Comparison of ENCODE assay signal across 9 mouse cellular contexts in genomic region chr14:57372348-57373102, GRCm38 (mm10). TPM values are rescaled to one million over a fixed set of nuclear protein-coding genes. Genes with fewer than 3 reads are reported as not detected.
DNase-seq lines count a peak whose midpoint lies in the region; ATAC-seq and TF ChIP-seq lines count a peak whose summit lies in the region.
"Had no signal": no experiment of that assay in that cellular context is flagged by ENCODE, and none has a peak within 500 bp of the region (broad histone marks: within the 10 kb centered on the region; RNA-seq: fewer than 3 reads in every experiment).

No protein-coding gene starts in this region.

- H3K4me1 ChIP-seq in liver, embryonic 14.5 days (replicated peaks; ENCODE audit: control insufficient read depth in 2 of 2, insufficient read depth in 2 of 2, low read length in 1 of 2) = peaks cover 0 to 2% of the 10 kb centered on the region in 2 experiments; a peak in 1 of 4 replicates
- H3K4me1 ChIP-seq in neural tube, embryonic 15.5 days = no peaks in the 10 kb centered on the region
- H3K4me1 ChIP-seq: heart, embryonic 13.5 days had no signal

- no peaks in the 10 kb centered on the region for H3K27me3 ChIP-seq in liver, embryonic 14.5 days (ENCODE audit: control insufficient read depth, insufficient read depth, low read length)
- no peaks in the 10 kb centered on the region for H3K27me3 ChIP-seq in neural tube, embryonic 15.5 days (replicated peaks)
- H3K27me3 ChIP-seq: heart, embryonic 13.5 days had no signal

- TF ChIP-seq EP300 in liver, embryonic 14.5 days (IDR thresholded peaks at IDR 0.05; ENCODE audit: low read depth) = no peak

- H3K4me2 ChIP-seq in liver, embryonic 14.5 days (ENCODE audit: low read depth) = no peak overlapping the region
- H3K4me2 ChIP-seq in neural tube, embryonic 15.5 days = no peak overlapping the region
- H3K4me2 ChIP-seq: heart, embryonic 13.5 days had no signal

- WGBS in liver, embryonic 14.5 days (ENCODE audit: insufficient replicate concordance) = 37% methylated on average over 8 of the region's 8 CpGs
- WGBS in neural tube, embryonic 15.5 days = 50% methylated on average over 8 of the region's 8 CpGs

- DNase-seq in CD4-positive, CD25-positive, alpha-beta regulatory T cell, adult 2 months (ENCODE audit: low read depth, low spot score) = peak; percentile 89
- peak; percentile 52 to 86 for DNase-seq in adrenal gland, adult (ENCODE audit: inconsistent age in 2 of 2, low spot score in 1 of 2)
- DNase-seq in embryo, embryonic 10 days (ENCODE audit: low spot score) = peak; percentile 93
- peak; percentile 83 for DNase-seq in kidney, postnatal 14 days
- DNase-seq in liver, embryonic 14.5 days (ENCODE audit: low read depth in 3 of 3, low spot score in 3 of 3) = peak; percentile 47 to 58 (median 48)
- peak; percentile 82 for DNase-seq in thymus, postnatal 0 days (ENCODE audit: low spot score)

- H3K36me3 ChIP-seq in liver, embryonic 14.5 days (replicated peaks; ENCODE audit: control insufficient read depth, insufficient read depth, low read depth) = no peaks in the 10 kb centered on the region
- H3K36me3 ChIP-seq in neural tube, embryonic 15.5 days = no peaks in the 10 kb centered on the region
- H3K36me3 ChIP-seq: heart, embryonic 13.5 days had no signal

- H3K4me3 ChIP-seq in liver, embryonic 14.5 days (ENCODE audit: insufficient read depth in 1 of 2, low read depth in 2 of 2, low read length in 2 of 2) = no peak overlapping the region
- no peak overlapping the region for H3K4me3 ChIP-seq in neural tube, embryonic 15.5 days (replicated peaks)
- H3K4me3 ChIP-seq: heart, embryonic 13.5 days had no signal

- ATAC-seq in granulocyte monocyte progenitor cell, adult 5-6 weeks (replicated peaks; ENCODE audit: poor library complexity, severe bottlenecking) = peak; percentile 91
- no peak for ATAC-seq in liver, embryonic 14.5 days (ENCODE audit: insufficient read depth)
- ATAC-seq in neural tube, embryonic 15.5 days (ENCODE audit: low FRiP score) = peak; percentile 66

- H3K27ac ChIP-seq in liver, embryonic 14.5 days = no peak overlapping the region
- no peak overlapping the region for H3K27ac ChIP-seq in neural tube, embryonic 15.5 days (replicated peaks)
- H3K27ac ChIP-seq: heart, embryonic 13.5 days had no signal

- peak; percentile 74 for TF ChIP-seq CTCF in liver, embryonic 14.5 days (IDR thresholded peaks at IDR 0.05; ENCODE audit: low read depth)

- H3K9me3 ChIP-seq in liver, embryonic 14.5 days (ENCODE audit: control insufficient read depth, low read length) = no peaks in the 10 kb centered on the region
- H3K9me3 ChIP-seq in neural tube, embryonic 15.5 days (replicated peaks) = no peaks in the 10 kb centered on the region
- H3K9me3 ChIP-seq: heart, embryonic 13.5 days had no signal

- no peak overlapping the region for H3K9ac ChIP-seq in liver, embryonic 14.5 days (replicated peaks)
- H3K9ac ChIP-seq in neural tube, embryonic 15.5 days (replicated peaks) = no peak overlapping the region
- H3K9ac ChIP-seq: heart, embryonic 13.5 days had no signal

RNA-seq across cellular contexts. Expression of gene Cryl1, which starts 25.8 kb away (rescaled TPM):
- total RNA-seq in granulocyte monocyte progenitor cell, adult 5-6 weeks (2014; fragmentation: Nextera tagmentation) = 15.3 and 28.5 TPM in 2 replicates
- total RNA-seq in granulocyte monocyte progenitor cell, adult 5-6 weeks (2017) = 10.4 and 26.5 TPM in 2 replicates
- 5.9 and 7.4 TPM in 2 replicates for polyA plus RNA-seq in liver, embryonic 14.5 days (2012; rRNA removed)
- 6.0 and 8.3 TPM in 2 replicates for polyA plus RNA-seq in liver, embryonic 14.5 days (2014; fragmentation: Nextera tagmentation; extraction: Ambion mirVana)
- 12.2 and 24.5 TPM in 2 replicates for polyA plus RNA-seq in neural tube, embryonic 15.5 days (2015; fragmentation: Nextera tagmentation; extraction: Ambion mirVana)
- polyA plus RNA-seq in thymus, postnatal 0 days (2015; fragmentation: Nextera tagmentation; extraction: Ambion mirVana) = 43.2 and 43.8 TPM in 2 replicates

RNA-seq across cellular contexts. Expression of gene Ift88, which starts 51.3 kb away (rescaled TPM):
- total RNA-seq in granulocyte monocyte progenitor cell, adult 5-6 weeks (2014; fragmentation: Nextera tagmentation) = 6.5 and 8.6 TPM in 2 replicates
- 10.3 and 11.5 TPM in 2 replicates for total RNA-seq in granulocyte monocyte progenitor cell, adult 5-6 weeks (2017)
- polyA plus RNA-seq in liver, embryonic 14.5 days (2012; rRNA removed) = 1.1 and 1.6 TPM in 2 replicates
- 1.6 and 1.8 TPM in 2 replicates for polyA plus RNA-seq in liver, embryonic 14.5 days (2014; fragmentation: Nextera tagmentation; extraction: Ambion mirVana)
- polyA plus RNA-seq in neural tube, embryonic 15.5 days (2015; fragmentation: Nextera tagmentation; extraction: Ambion mirVana) = 14.6 and 18.3 TPM in 2 replicates
- 9.9 and 11.0 TPM in 2 replicates for polyA plus RNA-seq in thymus, postnatal 0 days (2015; fragmentation: Nextera tagmentation; extraction: Ambion mirVana)
